Mouse (Mus musculus) forelimb bud, embryonic 11.5 days (tissue): ENCODE measurements at regions not wholly inside any gene's neighbourhood (a gene's known extent, or its start where the extent isn't known, plus 50 kb on each side); places are given as distances from the start of the nearest gene placed in this dataset.
"Not testable (repeated sequence)": the region's sequence is repeated elsewhere in the genome, so short reads cannot be mapped to it uniquely, and the experiment has no call there.

Experiments
- DNase-seq: peaks from one replicate; pipeline ENCODE4 v3.0.0-alpha.2; 2012; ENCODE audit warnings: low read depth, low spot score

- DNase-seq = no peak
Measured at GRCm38 (mm10) chr6:48175234-48175633, 88.8 kb upstream of the Zfp746 start.

- DNase-seq = not testable (repeated sequence)
Measured at GRCm38 (mm10) chr6:48172769-48173168, 86.4 kb upstream of the Zfp746 start.

GRCm38 (mm10) chr6:48136851-48137250 is 50.5 kb upstream of the Zfp746 start:
- DNase-seq = peak; percentile 73
